Mouse (Mus musculus) lung, adult 2 months (tissue): Measurements from ENCODE around the gene Pex14.

Experiments used
- CTCF ChIP-seq: fragments of 200-500 bp; IDR thresholded peaks from 2 replicates; pipeline ENCODE4 v1.5.1; 2011; ENCODE audit warnings: mild to moderate bottlenecking, low read length, control low read depth; ENCODE audit not compliant: insufficient read depth
- POLR2A ChIP-seq: fragments of 200-500 bp; IDR thresholded peaks from 2 replicates; pipeline ENCODE4 v1.6.1; 2011; ENCODE audit warnings: low read depth, mild to moderate bottlenecking, control low read depth, low read length, borderline replicate concordance; ENCODE audit errors: extremely low read depth

- no peak for TF ChIP-seq POLR2A
- TF ChIP-seq CTCF: no peak
Measured at GRCm38 (mm10) chr4:148950487-148950886, 149.2 kb downstream of the Pex14 start.
